Mouse (Mus musculus) embryo, embryonic 10 days (tissue): Measurements from ENCODE around the gene Katnal1.

Experiments
- DNase-seq: peaks from one replicate; pipeline ENCODE4 v3.0.0-alpha.2; 2015; ENCODE audit warnings: low spot score

The Katnal1 gene

DNA sequence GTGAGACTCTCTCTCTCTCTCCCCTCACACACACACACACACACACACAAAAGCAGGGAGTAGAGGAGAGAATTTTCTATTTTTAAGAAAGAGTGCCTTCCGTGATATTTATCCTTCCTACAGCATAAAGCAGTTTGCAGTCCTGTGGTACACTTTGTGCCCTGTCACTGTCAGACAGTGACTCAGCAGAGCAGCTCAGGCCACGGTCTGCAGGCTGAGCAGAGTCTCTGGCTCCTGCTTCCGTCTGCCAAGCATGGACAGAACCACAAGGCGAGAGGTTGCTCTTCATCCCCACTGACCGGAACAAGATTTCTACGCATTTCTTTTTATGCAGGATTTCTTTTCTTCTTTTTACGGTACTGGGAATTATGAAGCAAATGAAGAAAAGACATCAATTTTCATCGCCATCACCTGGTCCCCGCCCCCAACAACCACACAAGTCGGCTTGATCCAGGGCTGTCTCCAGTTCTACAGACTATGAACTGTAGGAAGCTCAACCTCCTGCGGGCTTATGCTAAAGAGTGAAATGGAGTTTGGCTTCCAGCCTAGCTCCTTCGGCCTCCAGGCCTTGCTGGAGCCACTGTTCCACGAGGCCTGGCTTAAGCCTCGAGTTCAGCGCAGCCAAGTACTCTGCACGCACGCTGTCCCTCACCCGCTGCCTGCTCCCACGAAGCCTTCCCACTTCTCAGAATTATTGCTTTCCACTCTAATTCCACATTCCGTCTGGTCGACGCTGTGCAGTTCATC, 25.4 kb upstream of the Katnal1 start:
- no peak for DNase-seq

- DNase-seq, result no peak
Measured at GRCm38 (mm10) chr5:148953098-148953497, 24.0 kb upstream of the Katnal1 start.

DNA sequence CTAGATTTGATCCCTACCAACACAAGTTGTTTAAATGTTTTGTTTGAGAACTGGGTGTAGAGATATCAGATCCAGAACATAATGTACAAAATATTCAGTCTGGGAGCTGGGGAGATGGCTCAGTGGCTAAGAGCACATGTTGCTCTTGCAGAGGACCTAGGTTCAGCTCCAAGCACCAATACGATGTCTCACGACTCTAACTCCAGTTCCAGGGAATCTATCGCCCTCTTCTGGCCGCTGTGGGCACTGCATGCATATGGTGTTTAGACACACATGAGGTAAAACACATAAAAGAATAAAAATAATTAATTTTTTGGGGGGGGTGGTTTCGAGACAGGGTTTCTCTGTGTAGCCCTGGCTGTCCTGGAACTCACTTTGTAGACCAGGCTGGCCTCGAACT, 23.3 kb upstream of the Katnal1 start:
- peak; percentile 51 for DNase-seq

- DNase-seq, result no peak
Measured at GRCm38 (mm10) chr5:148951360-148951759, 22.2 kb upstream of the Katnal1 start.

DNA sequence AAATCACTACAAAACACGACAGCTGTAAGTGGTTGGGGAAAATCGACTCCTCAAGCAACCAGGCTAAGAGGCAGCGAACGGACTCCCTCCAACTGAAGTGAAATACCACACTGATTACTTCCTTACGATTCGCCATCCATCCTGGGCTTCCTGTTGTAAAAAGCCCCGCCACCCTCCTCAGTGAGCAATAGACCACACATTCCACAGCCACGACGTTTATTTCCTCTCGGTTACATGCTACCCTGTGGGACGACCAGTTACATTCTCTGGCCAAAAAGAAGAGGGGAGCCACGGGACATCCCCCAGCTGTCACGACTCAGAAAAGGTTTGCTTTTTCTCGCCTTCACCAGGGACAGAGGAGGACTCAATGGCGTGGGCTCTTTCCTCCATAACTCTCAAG, 20.9 kb upstream of the Katnal1 start:
- peak; percentile 47 for DNase-seq

DNA sequence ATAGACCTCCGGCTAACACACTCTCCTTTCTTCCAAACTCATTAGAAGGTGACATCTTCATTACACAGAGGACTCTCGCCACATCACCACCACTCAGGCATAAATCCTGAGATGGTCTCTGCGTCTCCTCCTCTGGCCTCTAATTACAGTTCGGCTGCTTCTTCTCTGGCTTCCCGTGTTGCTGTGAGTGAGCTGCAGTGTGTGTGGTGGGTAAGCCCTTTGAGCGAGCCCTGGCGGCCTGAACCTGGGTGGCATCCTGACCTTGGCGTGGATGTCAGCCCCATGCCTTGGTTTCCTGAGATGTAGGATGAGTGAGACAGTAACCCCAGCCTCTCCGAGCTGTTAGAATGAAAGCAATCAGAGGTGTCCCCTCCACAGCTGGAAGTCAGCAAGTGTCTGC, 19.5 kb upstream of the Katnal1 start:
- no peak for DNase-seq

DNA sequence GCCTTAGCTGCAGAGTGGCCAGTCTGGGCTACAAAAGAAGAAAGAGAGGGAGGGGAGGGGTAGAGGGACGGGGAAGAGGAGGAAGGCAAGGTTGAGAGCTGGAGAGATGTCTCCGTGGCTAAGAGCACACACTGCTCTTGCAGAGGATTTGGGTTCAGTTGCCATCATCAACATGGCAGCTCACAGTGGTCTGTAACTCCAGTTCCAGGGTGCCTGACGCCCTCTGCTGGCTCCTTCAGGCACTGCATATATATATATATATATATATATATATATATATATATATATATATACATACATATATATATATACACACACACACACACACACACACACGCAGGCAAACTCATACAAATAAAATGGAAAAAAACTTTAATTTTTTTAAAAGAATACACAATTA, 18.3 kb upstream of the Katnal1 start:
- no peak for DNase-seq

DNA sequence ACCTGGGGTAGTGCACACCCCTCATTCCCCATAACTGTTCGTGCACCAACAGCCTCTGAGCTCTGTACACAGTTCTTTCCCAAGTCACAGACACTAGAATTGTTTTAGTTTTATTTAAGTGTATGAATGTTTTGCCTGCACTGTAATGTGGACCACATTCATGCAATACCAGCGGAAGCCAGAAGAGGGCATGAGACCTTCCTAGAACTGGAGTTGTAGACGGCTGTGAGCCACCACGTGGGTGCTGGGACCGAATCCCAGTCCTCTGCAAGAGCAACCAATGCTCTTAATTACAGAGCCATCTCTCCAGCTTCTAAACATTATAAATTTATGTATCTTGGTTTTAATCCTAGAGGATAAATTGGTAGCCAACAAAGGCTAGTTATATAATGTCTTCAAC, 17.7 kb upstream of the Katnal1 start:
- DNase-seq, result peak; percentile 38

DNA sequence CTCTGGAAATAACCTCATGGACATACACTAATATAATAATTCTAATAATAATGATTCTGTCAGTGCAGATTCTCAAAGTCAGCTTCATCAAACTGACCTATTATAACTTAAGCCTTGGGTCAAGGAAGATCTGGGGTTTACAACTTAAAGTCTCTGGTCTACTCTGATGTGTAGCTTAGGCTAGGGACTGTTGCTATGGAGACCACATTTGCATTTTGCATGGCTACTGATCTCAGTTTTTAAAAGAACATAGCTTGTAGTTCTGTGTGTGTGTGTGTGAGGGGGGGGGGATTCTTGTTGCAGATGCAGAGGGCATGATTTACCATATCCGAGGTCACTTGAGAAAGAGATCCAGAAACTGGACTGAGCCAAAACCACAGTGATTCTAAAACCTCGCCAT, 16.6 kb upstream of the Katnal1 start:
- DNase-seq, result no peak

DNA sequence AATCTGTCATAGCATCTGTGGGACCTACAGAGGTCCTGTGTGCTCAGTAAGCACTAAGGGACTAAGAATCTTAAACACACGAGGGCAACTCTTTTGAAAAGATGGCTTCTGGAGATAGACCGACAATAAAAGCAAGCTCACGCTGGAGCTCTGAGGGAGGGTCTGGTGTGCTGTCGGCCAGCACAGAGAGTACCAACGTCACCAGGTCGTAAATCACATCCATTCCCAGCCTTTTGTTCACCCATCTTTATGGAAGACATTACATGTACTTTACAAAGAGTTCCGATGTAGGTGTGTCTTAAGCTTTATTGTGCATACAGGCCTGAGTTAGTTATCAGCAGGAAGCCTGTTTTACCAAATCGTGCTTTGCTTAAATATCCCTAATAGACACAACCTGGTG, 14.9 kb upstream of the Katnal1 start:
- DNase-seq, result peak; percentile 43

- DNase-seq, result no peak
Measured at GRCm38 (mm10) chr5:148943444-148943843, 14.3 kb upstream of the Katnal1 start.

DNA sequence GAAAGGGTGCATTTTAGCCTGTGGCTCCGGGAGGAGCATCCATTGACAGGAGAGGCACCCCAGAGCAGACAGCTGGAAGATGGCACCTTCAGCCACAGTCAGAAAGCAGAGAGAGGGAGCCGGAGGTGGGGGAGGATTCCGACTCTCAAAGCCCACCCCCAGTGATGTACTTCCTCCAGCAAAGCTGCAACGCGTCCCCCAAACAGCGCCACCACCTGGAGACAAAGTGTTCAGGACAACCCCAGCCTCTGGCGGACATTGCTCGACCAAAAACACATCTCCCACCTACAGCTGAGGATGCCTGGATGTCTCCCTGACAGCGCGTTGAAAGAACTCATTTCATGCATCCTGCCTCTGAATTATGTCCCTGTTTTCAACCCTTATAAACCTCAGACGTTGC, 13.8 kb upstream of the Katnal1 start:
- DNase-seq, result no peak

- DNase-seq, result no peak
Measured at GRCm38 (mm10) chr5:148942305-148942704, 13.2 kb upstream of the Katnal1 start.

DNA sequence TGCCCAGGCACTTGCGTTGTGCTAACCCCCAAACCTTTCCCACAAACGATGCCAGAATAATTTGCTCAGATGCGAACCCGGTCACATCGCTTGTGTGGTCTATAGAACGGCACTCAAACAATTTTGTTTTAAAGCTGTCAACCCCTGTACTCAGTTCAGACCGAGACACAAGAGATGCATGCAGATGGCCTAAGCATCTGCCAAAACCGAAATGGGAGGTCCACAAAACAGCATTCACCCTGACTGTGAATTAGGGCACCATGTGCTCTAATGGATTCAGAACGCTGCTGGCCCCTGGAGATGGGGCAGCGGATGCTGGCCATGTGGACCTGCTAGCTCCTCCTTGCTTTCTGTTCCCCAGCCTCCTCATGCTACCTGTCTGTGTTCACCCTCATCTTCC, 12.7 kb upstream of the Katnal1 start:
- DNase-seq, result no peak

GRCm38 (mm10) chr5:148939948-148940382, 10.8 kb upstream of the Katnal1 start:
- DNase-seq, result no peak

- no peak for DNase-seq
Measured at GRCm38 (mm10) chr5:148936516-148936951, 7.4 kb upstream of the Katnal1 start.

DNA sequence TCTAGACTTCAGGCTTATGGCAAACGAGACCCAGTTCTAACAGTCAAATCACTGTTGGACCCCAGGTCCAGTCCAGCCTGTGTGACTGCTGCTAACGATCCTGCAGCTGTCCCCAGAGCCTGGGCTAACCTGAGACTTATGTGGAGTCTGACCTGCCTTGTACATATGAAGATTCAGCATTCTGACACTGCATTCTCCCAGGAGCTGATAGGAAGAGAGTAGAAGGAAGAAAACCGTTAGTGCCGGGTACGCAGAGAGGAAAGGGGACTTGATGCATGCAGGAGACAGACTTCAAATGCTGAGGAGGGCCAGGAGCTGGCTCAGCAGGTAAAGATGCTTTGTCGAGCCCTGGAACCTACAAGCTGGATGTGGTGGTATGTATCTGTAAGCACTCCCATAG, 6.8 kb upstream of the Katnal1 start:
- no peak for DNase-seq

GRCm38 (mm10) chr5:148935071-148935821, 6.1 kb upstream of the Katnal1 start:
- no peak for DNase-seq

DNA sequence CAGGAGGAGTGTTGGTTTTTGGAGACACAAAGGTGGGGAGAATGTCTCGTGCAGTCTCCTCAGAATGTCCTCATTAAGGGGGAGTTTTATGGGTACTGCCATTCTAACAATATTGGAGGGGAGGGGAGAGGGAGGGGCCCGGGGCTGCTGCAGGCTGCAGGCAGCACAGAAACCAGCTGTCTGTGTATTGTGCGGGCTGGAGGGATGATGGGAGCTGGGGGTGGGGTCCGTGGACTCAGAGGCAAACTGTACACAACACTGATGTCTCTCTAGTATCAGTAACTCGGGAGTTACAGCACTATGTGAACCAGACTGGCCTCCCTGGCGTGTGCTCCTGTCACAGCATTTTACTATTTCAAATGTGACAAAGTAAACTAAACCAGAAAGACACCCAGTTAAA, 5.3 kb upstream of the Katnal1 start:
- no peak for DNase-seq

DNA sequence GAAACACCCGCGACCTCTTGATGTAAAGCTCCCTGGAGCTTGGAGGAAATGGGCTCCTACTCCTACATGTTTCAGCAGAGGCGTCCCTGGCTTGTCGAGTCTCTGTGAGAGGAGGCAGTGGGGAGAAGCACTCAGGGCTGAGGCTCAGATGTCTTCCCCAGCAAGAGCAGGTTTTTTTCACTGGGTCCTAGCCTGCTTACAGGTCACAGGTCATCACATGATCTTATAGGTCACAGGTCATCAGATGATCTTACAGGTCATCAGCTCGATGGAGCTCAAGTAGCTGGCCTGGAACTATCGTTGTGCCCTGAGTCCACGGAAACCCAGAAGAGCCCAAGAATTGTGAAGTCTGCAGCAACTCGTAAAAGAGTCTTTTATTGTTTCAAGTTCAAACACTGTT, 4.6 kb upstream of the Katnal1 start:
- DNase-seq, result peak; percentile 52

GRCm38 (mm10) chr5:148931301-148931700, 2.2 kb upstream of the Katnal1 start:
- DNase-seq, result no peak

DNA sequence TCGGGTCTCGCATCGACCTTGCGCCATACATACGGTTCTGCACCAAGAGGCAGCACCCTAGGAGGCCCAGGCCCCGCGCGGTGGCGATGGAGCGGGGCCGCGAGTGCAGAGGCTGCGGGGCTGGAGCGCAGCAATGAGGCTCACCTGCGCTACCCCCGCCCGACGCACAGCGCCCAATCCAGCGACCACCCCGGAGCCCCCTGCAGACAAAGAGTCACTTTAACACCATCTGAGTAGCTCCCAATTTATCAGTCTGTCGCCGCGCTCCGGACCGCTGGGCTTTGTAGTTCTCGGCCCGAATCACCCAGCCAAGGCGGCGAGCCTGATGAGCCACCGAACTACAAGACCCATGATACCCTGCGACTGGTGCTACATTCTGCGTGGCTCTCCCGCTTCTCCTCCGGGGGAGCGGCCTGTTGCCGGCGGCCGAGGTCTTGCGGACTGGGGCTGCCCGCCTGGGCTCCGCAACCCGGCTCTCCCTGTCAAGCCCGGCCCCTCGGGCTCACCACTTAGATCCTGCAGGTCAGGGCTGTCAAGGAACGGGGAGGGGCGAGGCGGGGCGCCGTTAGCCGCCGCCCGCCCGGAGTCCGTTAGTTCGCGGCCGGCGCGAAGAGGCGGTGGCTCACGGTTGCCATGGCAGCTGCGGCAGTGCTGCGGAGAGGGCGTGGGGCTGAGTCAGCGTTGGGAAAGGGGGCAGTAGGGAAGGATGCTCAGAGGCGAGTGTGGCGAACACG, 571 bp downstream of the Katnal1 start:
- DNase-seq, result peak; percentile 99

- no peak for DNase-seq
Measured at GRCm38 (mm10) chr5:148927717-148928223, 1.4 kb downstream of the Katnal1 start.
